Mouse (Mus musculus) left cerebral cortex, adult 2 months (tissue): Measurements from ENCODE around the gene Gm7971. TPM values are rescaled to one million over a fixed set of nuclear protein-coding genes. Genes with fewer than 3 reads are reported as not detected.
"Not testable (repeated sequence)": the region's sequence is repeated elsewhere in the genome, so short reads cannot be mapped to it uniquely, and the experiment has no call there.

Experiments
- DNase-seq, 2 experiments: peaks; one replicate each; pipeline ENCODE4 v3.0.0; 2021 to 2022; ENCODE audit warnings: low spot score in 2 of 2, mixed read lengths in 1 of 2; ENCODE audit errors: extremely low spot score in 1 of 2
- H3K27ac ChIP-seq: fragments of 200-600 bp; 2 replicates; pipeline ENCODE4 v1.8.1; 2022
- H3K4me3 ChIP-seq: fragments of 200-600 bp; 2 replicates; pipeline ENCODE4 v1.8.1; 2022
- intact Hi-C: fragments of 180-260 bp; cut with DNase I; formaldehyde crosslinking; loops from one replicate; pipeline ENCODE4 v1.15.1; 2025
- long read RNA-seq, 2 experiments: library from polyadenylated mRNA; stranded (forward); transcript quantifications; one replicate each; pipeline ENCODE4 v2.0.0; 2021; ENCODE audit warnings: borderline mapping rate in 2 of 2
- total RNA-seq, 2 experiments: library from RNA; stranded (reverse); gene quantifications; 2 replicates each; pipeline ENCODE4 v1.2.3; 2021

Gm7971 gene
- total RNA-seq, result not detected
- long read RNA-seq, experiment 1, result 0 reads
- long read RNA-seq, experiment 2, result 0 reads

DNA sequence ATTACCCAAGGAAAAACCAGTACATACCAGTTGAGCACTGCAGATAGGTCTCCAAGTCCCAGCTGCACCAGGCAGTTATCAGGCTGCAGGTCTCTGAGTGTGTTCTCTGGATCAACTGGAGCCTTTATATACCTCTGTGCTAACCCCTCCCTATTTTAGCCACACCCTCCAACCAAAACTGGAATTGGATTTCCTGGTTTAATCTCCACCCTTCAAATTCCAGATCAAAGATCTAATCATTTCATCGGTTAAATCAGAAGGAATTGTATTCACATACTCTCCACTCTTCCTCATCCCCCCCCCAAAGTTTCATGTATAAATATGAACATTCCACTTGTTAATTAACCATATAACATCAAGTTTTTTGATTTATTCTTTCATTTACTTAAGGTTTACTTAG is at the start of gene Gm7971:
Gene Gm7971, minus strand, starts transcription at position 101 of the 400 bp plus-strand sequence.
- DNase-seq, H3K27ac ChIP-seq, H3K4me3 ChIP-seq, intact Hi-C loops: not testable (repeated sequence)

Other genes with a start within 250 kb of the Gm7971 start
- not detected for gene D5Ertd577e, start 138.1 kb downstream of the Gm7971 start, total RNA-seq
- not detected for gene Gm3286, start 84.1 kb downstream of the Gm7971 start, total RNA-seq
- gene Gm7978, start 141.3 kb upstream of the Gm7971 start, total RNA-seq, result not detected
- not detected for gene Gm7982, start 147.1 kb upstream of the Gm7971 start, total RNA-seq
- gene E330014E10Rik, start 181.1 kb upstream of the Gm7971 start, total RNA-seq, result not detected